Mouse (Mus musculus) C2C12 (cell line): Measurements from ENCODE around the gene Mgat2.

Experiments
- CEBPB ChIP-seq: IDR thresholded peaks from one replicate; pipeline ENCODE4 v1.6.1; 2011; ENCODE audit warnings: low read depth, mild to moderate bottlenecking, control low read depth, moderate library complexity
- CTCF ChIP-seq: IDR thresholded peaks from one replicate; pipeline ENCODE4 v1.5.1; 2011; ENCODE audit not compliant: control insufficient read depth, insufficient read depth, insufficient read length
- FOSL1 ChIP-seq: IDR thresholded peaks from one replicate; pipeline ENCODE4 v1.8.0; 2011; ENCODE audit warnings: mild to moderate bottlenecking, low read length; ENCODE audit not compliant: poor library complexity, insufficient read depth, severe bottlenecking
- MAX ChIP-seq: IDR thresholded peaks from one replicate; pipeline ENCODE4 v1.6.1; 2011; ENCODE audit warnings: mild to moderate bottlenecking, control low read depth
- MYOD1 ChIP-seq: IDR thresholded peaks from one replicate; pipeline ENCODE4 v1.6.1; 2011; ENCODE audit warnings: low read depth; ENCODE audit not compliant: control insufficient read depth, insufficient read length
- USF1 ChIP-seq: IDR thresholded peaks from one replicate; pipeline ENCODE4 v1.6.1; 2011; ENCODE audit warnings: low read depth, mild to moderate bottlenecking, control low read depth, moderate library complexity

DNA sequence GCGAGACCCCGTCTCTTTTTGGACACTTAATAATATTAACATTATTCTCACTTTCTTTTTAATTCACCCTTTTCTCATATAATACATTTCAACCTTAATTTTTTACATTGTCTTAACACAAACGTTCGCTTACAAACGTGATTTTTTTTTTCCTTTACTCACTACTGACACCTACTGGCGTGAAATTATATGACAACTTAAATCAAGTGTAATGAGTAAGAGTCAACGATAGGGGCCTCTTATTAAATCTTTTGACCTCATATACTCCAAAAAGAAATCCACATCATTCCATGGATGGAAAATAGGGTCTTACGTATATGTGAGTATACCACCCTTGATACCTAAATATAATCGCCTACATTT lies 24.4 kb upstream of the Mgat2 start:
- TF ChIP-seq CTCF: no peak
- TF ChIP-seq USF1: no peak
- TF ChIP-seq MYOD1: no peak
- TF ChIP-seq CEBPB: no peak
- TF ChIP-seq FOSL1: no peak
- TF ChIP-seq MAX: no peak
